32 mouse cellular contexts compared by ENCODE assay signal in the genomic region with DNA sequence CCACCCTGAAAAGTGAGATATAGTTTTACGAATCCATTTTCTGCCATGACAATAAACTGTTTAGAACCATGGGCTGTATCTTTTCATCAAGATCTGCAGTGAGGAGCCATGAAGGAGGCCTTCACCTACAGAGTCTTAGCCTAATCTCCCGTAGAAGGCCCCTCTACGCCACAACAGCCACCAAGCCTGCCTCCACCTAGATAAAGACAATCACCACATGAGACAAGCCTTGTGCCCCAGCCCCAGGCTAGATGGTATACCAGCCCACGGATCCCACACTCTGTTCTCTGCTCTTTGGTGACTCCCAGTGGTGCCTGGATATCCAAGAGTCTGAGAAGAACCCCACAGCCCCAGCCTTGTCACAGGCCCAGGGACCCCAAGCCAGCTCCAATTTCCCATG. TPM values are rescaled to one million over a fixed set of nuclear protein-coding genes. Genes with fewer than 3 reads are reported as not detected.
DNase-seq lines count a peak whose midpoint lies in the region; ATAC-seq and TF ChIP-seq lines count a peak whose summit lies in the region.
"Had no signal": no experiment of that assay in that cellular context is flagged by ENCODE, and none has a peak within 500 bp of the region (broad histone marks: within the 10 kb centered on the region; RNA-seq: fewer than 3 reads in every experiment).

No protein-coding gene starts in this region.

- intact Hi-C loops in left cerebral cortex, postnatal 14 days (cut with DNase I): loop anchor here (10.0 kb wide), 1 partner anchor 281 kb away; no protein-coding TSS in a partner anchor

- no peaks in the 10 kb centered on the region for H3K36me3 ChIP-seq in MEL (ENCODE audit: control insufficient read depth in 1 of 2, insufficient read depth in 2 of 2, low read length in 2 of 2)
- 0 out of 2 replicates have a peak, but pooled peaks cover 12% of the 10 kb centered on the region for H3K36me3 ChIP-seq in liver, embryonic 15.5 days (replicated peaks)
- H3K36me3 ChIP-seq in stomach, postnatal 0 days (ENCODE audit: control insufficient read depth, insufficient read depth, low read length): peaks cover 2% of the 10 kb centered on the region
- H3K36me3 ChIP-seq: hindbrain, embryonic 13.5 days had no signal

- no peak for TF ChIP-seq POLR2A in MEL (IDR thresholded peaks at IDR 0.05; ENCODE audit: control insufficient read depth in 1 of 2, insufficient read depth in 1 of 2, low read depth in 1 of 2, low read length in 2 of 2, poor library complexity in 1 of 2)

- peak; percentile 11 to 44; a peak in 2 of 4 replicates for TF ChIP-seq EP300 in MEL (IDR thresholded peaks at IDR 0.05; ENCODE audit: low read depth in 1 of 2, low read length in 2 of 2)
- no peak for TF ChIP-seq EP300 in stomach, postnatal 0 days (optimal IDR thresholded peaks at IDR 0.05)

- 31% methylated on average over 4 of the region's 4 CpGs for WGBS in liver, embryonic 15.5 days (ENCODE audit: insufficient replicate concordance)
- 92% methylated on average over 4 of the region's 4 CpGs for WGBS in stomach, postnatal 0 days

- no peaks in the 10 kb centered on the region for H3K9me3 ChIP-seq in MEL (replicated peaks; ENCODE audit: insufficient read depth, low read length)
- H3K9me3 ChIP-seq in liver, embryonic 15.5 days (replicated peaks): no peaks in the 10 kb centered on the region
- H3K9me3 ChIP-seq in stomach, postnatal 0 days (ENCODE audit: control insufficient read depth, low read length): no peaks in the 10 kb centered on the region
- H3K9me3 ChIP-seq: heart, embryonic 15.5 days; stomach, embryonic 15.5 days had no signal

- no peaks in the 10 kb centered on the region; a peak in 1 of 4 replicates for H3K4me1 ChIP-seq in MEL (ENCODE audit: control insufficient read depth in 1 of 2, insufficient read depth in 2 of 2, low read length in 2 of 2)
- H3K4me1 ChIP-seq in liver, embryonic 15.5 days (replicated peaks): peaks cover 3% of the 10 kb centered on the region; the same call in 1 of the 2 replicates
- H3K4me1 ChIP-seq in stomach, postnatal 0 days (replicated peaks; ENCODE audit: control insufficient read depth, insufficient read depth): no peaks in the 10 kb centered on the region
- H3K4me1 ChIP-seq: hindbrain, embryonic 13.5 days; midbrain, embryonic 10.5 days; stomach, embryonic 15.5 days had no signal

- TF ChIP-seq RAD21 in MEL (IDR thresholded peaks at IDR 0.05; ENCODE audit: low read depth, low read length): no peak

- H3K79me2 ChIP-seq in MEL (ENCODE audit: control insufficient read depth, insufficient read depth, low read length, poor library complexity): no peaks in the 10 kb centered on the region

- no peaks in the 10 kb centered on the region for H3K27me3 ChIP-seq in MEL (ENCODE audit: control insufficient read depth in 1 of 2, insufficient read depth in 2 of 2, low read length in 2 of 2)
- no peaks in the 10 kb centered on the region for H3K27me3 ChIP-seq in liver, embryonic 15.5 days
- H3K27me3 ChIP-seq in stomach, postnatal 0 days (ENCODE audit: control insufficient read depth, insufficient read depth, low read length): no peaks in the 10 kb centered on the region
- H3K27me3 ChIP-seq: heart, embryonic 15.5 days; hindbrain, embryonic 13.5 days; limb, embryonic 13.5 days; stomach, embryonic 15.5 days had no signal

- H3K9ac ChIP-seq in MEL (ENCODE audit: control insufficient read depth, low read depth, low read length, poor library complexity, severe bottlenecking): no peak overlapping the region
- no peak overlapping the region for H3K9ac ChIP-seq in liver, embryonic 15.5 days
- H3K9ac ChIP-seq in stomach, postnatal 0 days (ENCODE audit: low read length): no peak overlapping the region
- H3K9ac ChIP-seq: heart, embryonic 15.5 days; hindbrain, embryonic 13.5 days; limb, embryonic 13.5 days; stomach, embryonic 15.5 days had no signal

- H3K4me2 ChIP-seq in liver, embryonic 15.5 days: no peak overlapping the region
- H3K4me2 ChIP-seq in stomach, postnatal 0 days (replicated peaks; ENCODE audit: low read depth): no peak overlapping the region
- H3K4me2 ChIP-seq: heart, embryonic 15.5 days; hindbrain, embryonic 13.5 days; limb, embryonic 13.5 days; stomach, embryonic 15.5 days had no signal

- no peak overlapping the region for H3K4me3 ChIP-seq in MEL (ENCODE audit: control insufficient read depth in 1 of 2, insufficient read depth in 1 of 2, low read depth in 2 of 2, low read length in 2 of 2)
- no peak overlapping the region for H3K4me3 ChIP-seq in liver, embryonic 15.5 days (replicated peaks)
- H3K4me3 ChIP-seq in stomach, postnatal 0 days (ENCODE audit: low read depth, low read length): no peak overlapping the region
- H3K4me3 ChIP-seq: erythroblast, embryonic 14.5 days; heart, embryonic 15.5 days; hindbrain, embryonic 13.5 days; left cerebral cortex, adult 2 months; limb, embryonic 13.5 days; midbrain, embryonic 10.5 days; stomach, embryonic 15.5 days had no signal

- TF ChIP-seq CTCF in MEL (IDR thresholded peaks at IDR 0.05 in 2 of 3, conservative IDR thresholded peaks at IDR 0.05 in 1 of 3; ENCODE audit: control insufficient read depth in 1 of 3, insufficient read depth in 1 of 3, low read depth in 2 of 3, low read length in 3 of 3, poor library complexity in 1 of 3, severe bottlenecking in 1 of 3): no peak
- no peak for TF ChIP-seq CTCF in stomach, postnatal 0 days (IDR thresholded peaks at IDR 0.05; ENCODE audit: low read depth)

- peak; percentile 83 for ATAC-seq in liver, embryonic 15.5 days (ENCODE audit: insufficient read depth)
- no peak for ATAC-seq in stomach, postnatal 0 days (ENCODE audit: low FRiP score, low TSS enrichment)
- ATAC-seq: forebrain, embryonic 16.5 days; midbrain, embryonic 16.5 days had no signal

- no peak overlapping the region for H3K27ac ChIP-seq in MEL (ENCODE audit: control insufficient read depth, low read depth, low read length)
- H3K27ac ChIP-seq in liver, embryonic 15.5 days (replicated peaks): no peak overlapping the region
- no peak overlapping the region for H3K27ac ChIP-seq in stomach, postnatal 0 days (replicated peaks)
- H3K27ac ChIP-seq: heart, embryonic 15.5 days; hindbrain, embryonic 13.5 days; left cerebral cortex, adult 2 months; limb, embryonic 13.5 days; macrophage; midbrain, embryonic 10.5 days; stomach, embryonic 15.5 days had no signal

- peak; percentile 19 for DNase-seq in MEL (ENCODE audit: low read depth, low spot score)
- DNase-seq in liver: peak; percentile 56
- peak; percentile 9 for DNase-seq in stomach, postnatal 0 days (ENCODE audit: low spot score)
- DNase-seq in urinary bladder, postnatal 14 days (ENCODE audit: low spot score): no peak
- DNase-seq in left cerebral cortex, postnatal 14 days (ENCODE audit: low spot score in 2 of 2): no peak
- DNase-seq in B cell, adult 2 months: no peak
- DNase-seq: adrenal gland, postnatal 25 days; cerebellum, adult 18-20 months; cerebellum, postnatal 10 days; kidney, adult 11 months; kidney, postnatal 14 days; lung, postnatal 10 days; right cerebral cortex, postnatal 25 days; thymus, adult 2 months; thymus, postnatal 36 days had no signal

TF ChIP-seq in MEL, 35 proteins besides CTCF, POLR2A, EP300 and RAD21:
- TF ChIP-seq SMC3 (IDR thresholded peaks at IDR 0.05; ENCODE audit: low read depth, low read length): no peak
- no peak for TF ChIP-seq BHLHE40 (IDR thresholded peaks at IDR 0.05; ENCODE audit: borderline replicate concordance, low read depth, low read length)
- 0 out of 2 replicates have a peak, but pooled peaks have one; percentile 15 for TF ChIP-seq GATA1 (IDR thresholded peaks at IDR 0.05; ENCODE audit: low read depth, low read length)
- no peak for TF ChIP-seq MXI1 (IDR thresholded peaks at IDR 0.05; ENCODE audit: low read depth, low read length)
- no peak for TF ChIP-seq MEF2A (IDR thresholded peaks at IDR 0.05; ENCODE audit: extremely low read depth, insufficient replicate concordance, low read depth, low read length, poor library complexity, severe bottlenecking)
- peak; percentile 17; the same call in 1 of the 2 replicates for TF ChIP-seq TCF12 (IDR thresholded peaks at IDR 0.05; ENCODE audit: low read depth, low read length)

RNA-seq across cellular contexts. Expression of gene Igf2r, which starts 46.4 kb away (rescaled TPM):
- 18.0 and 18.8 TPM in 2 replicates for total RNA-seq in MEL (2012; rRNA removed)
- polyA plus RNA-seq in MEL (2012; ENCODE audit: insufficient read depth in 1 of 2, insufficient read length in 2 of 2, low read depth in 1 of 2, low replicate concordance in 2 of 2, missing spikeins in 1 of 2): 10 to 100 TPM; 18.3 to 21.7 TPM
- polyA plus RNA-seq in liver, embryonic 15.5 days (2015; fragmentation: Nextera tagmentation; extraction: Ambion mirVana): 13.0 and 15.6 TPM in 2 replicates
- polyA plus RNA-seq in stomach, postnatal 0 days (2015; fragmentation: Nextera tagmentation; extraction: Ambion mirVana): 9.4 and 9.6 TPM in 2 replicates
- 10 to 100 TPM; 25.8 to 25.9 TPM for total RNA-seq in left cerebral cortex, postnatal 14 days (2021)

RNA-seq across cellular contexts. Expression of gene Mas1, which starts 52.1 kb away (rescaled TPM):
- total RNA-seq in MEL (2012; rRNA removed): not detected in 2 replicates
- not detected for polyA plus RNA-seq in MEL (2012; ENCODE audit: insufficient read depth in 1 of 2, insufficient read length in 2 of 2, low read depth in 1 of 2, low replicate concordance in 2 of 2, missing spikeins in 1 of 2)
- polyA plus RNA-seq in liver, embryonic 15.5 days (2015; fragmentation: Nextera tagmentation; extraction: Ambion mirVana): 0.17 and 0.33 TPM in 2 replicates
- polyA plus RNA-seq in stomach, postnatal 0 days (2015; fragmentation: Nextera tagmentation; extraction: Ambion mirVana): 0.12 and 0.21 TPM in 2 replicates
- 10 to 100 TPM; 25.5 to 26.0 TPM for total RNA-seq in left cerebral cortex, postnatal 14 days (2021)
- total RNA-seq: adrenal gland, postnatal 25 days; neutrophil, adult 5-6 weeks had no signal
- polyA plus RNA-seq: erythroblast, embryonic 14.5 days; macrophage; midbrain, embryonic 16.5 days had no signal

RNA-seq across cellular contexts. Expression of gene Mrgprh, which starts 59.9 kb away (rescaled TPM):
- not detected in 2 replicates for total RNA-seq in MEL (2012; rRNA removed)
- not detected for polyA plus RNA-seq in MEL (2012; ENCODE audit: insufficient read depth in 1 of 2, insufficient read length in 2 of 2, low read depth in 1 of 2, low replicate concordance in 2 of 2, missing spikeins in 1 of 2)
- polyA plus RNA-seq in liver, embryonic 15.5 days (2015; fragmentation: Nextera tagmentation; extraction: Ambion mirVana): not detected in 2 replicates
- not detected in 2 replicates for polyA plus RNA-seq in stomach, postnatal 0 days (2015; fragmentation: Nextera tagmentation; extraction: Ambion mirVana)
- total RNA-seq in left cerebral cortex, postnatal 14 days (2021): under 1 TPM; 0.29 to 0.44 TPM
- total RNA-seq: adrenal gland, postnatal 25 days; layer of hippocampus, adult 18-20 months; layer of hippocampus, postnatal 10 days; left cerebral cortex, adult 2 months; neutrophil, adult 5-6 weeks had no signal
- polyA plus RNA-seq: erythroblast, embryonic 14.5 days; forebrain, embryonic 11.5 days; forebrain, embryonic 16.5 days; hindbrain, embryonic 13.5 days; kidney, embryonic 14.5 days; macrophage; midbrain, embryonic 10.5 days; midbrain, embryonic 16.5 days; neural tube, embryonic 11.5 days had no signal

Comparison
In these comparisons a context has a peak if more than half of its experiments do, and no peak if none do; other contexts are left out.
1. DNase-seq: peak in MEL (single experiment), liver (single experiment) and stomach, postnatal 0 days (single experiment); none in urinary bladder, postnatal 14 days (single experiment), left cerebral cortex, postnatal 14 days (0 of 2) and B cell, adult 2 months (0 of 2).